Mouse (Mus musculus) G1E (cell line): ENCODE measurements around the gene Ryr1.

ENCODE experiments used
- CTCF ChIP-seq: IDR thresholded peaks from 2 replicates; pipeline ENCODE4 v1.5.1; 2012; ENCODE audit warnings: low read depth, low read length, inconsistent platforms, mixed read lengths
- GATA1 ChIP-seq: IDR thresholded peaks from 2 replicates; pipeline ENCODE4 v1.6.1; 2012; ENCODE audit warnings: borderline replicate concordance, low read length, inconsistent platforms, mixed read lengths
- GATA2 ChIP-seq: IDR thresholded peaks from 2 replicates; pipeline ENCODE4 v1.6.1; 2012; ENCODE audit warnings: low read depth, low read length, inconsistent platforms, borderline replicate concordance
- POLR2AphosphoS5 ChIP-seq: IDR thresholded peaks from 2 replicates; pipeline ENCODE4 v1.6.1; 2012; ENCODE audit warnings: low read depth, low read length, inconsistent platforms; ENCODE audit not compliant: insufficient replicate concordance
- TAL1 ChIP-seq: conservative IDR thresholded peaks from 2 replicates; pipeline ENCODE4 v1.6.1; 2012; ENCODE audit warnings: low read depth, low read length, inconsistent platforms, mixed read lengths

- TF ChIP-seq CTCF (no peak), POLR2AphosphoS5 (no peak), TAL1 (no peak), GATA1 (no peak), GATA2 (no peak)
These were observed 43.2 kb upstream of the Ryr1 start for GRCm38 (mm10) chr7:29168121-29168695.
